Mouse (Mus musculus) ES-E14 (cell line): Measurements from ENCODE around the gene Unc79. TPM values are rescaled to one million over a fixed set of nuclear protein-coding genes. Genes with fewer than 3 reads are reported as not detected.

Experiments
- DNase-seq: peaks from one replicate; pipeline ENCODE4 v3.0.0-alpha.2; 2013; ENCODE audit warnings: low read depth, low spot score
- H3K27ac ChIP-seq: 2 replicates; pipeline ENCODE4 v1.5.1; 2012; ENCODE audit warnings: low read depth, mild to moderate bottlenecking, low read length, moderate library complexity, mixed read lengths; ENCODE audit not compliant: poor library complexity, insufficient read depth, severe bottlenecking
- H3K36me3 ChIP-seq: 2 replicates; pipeline ENCODE4 v1.6.1; 2012; ENCODE audit warnings: mild to moderate bottlenecking, low read length, moderate library complexity, mixed read lengths; ENCODE audit not compliant: control insufficient read depth, poor library complexity, insufficient read depth, severe bottlenecking
- H3K4me1 ChIP-seq, 2 experiments: fragments of 150-350 bp in 1 of 2; sonication (generic) in 1 of 2; 2 replicates each; pipeline ENCODE4 v1.6.1; 2012; ENCODE audit warnings: low read length in 2 of 2, mild to moderate bottlenecking in 1 of 2, mixed read lengths in 1 of 2; ENCODE audit not compliant: control insufficient read depth in 2 of 2, insufficient read depth in 2 of 2, poor library complexity in 1 of 2
- H3K4me3 ChIP-seq, 2 experiments: fragments of 150-350 bp in 1 of 2; sonication (generic) in 1 of 2; 2 replicates each; pipeline ENCODE4 v1.5.1; 2012; ENCODE audit warnings: low read length in 2 of 2, low read depth in 1 of 2, mild to moderate bottlenecking in 1 of 2, mixed read lengths in 1 of 2; ENCODE audit not compliant: insufficient read depth in 1 of 2, poor library complexity in 1 of 2, severe bottlenecking in 1 of 2
- H3K9ac ChIP-seq: 2 replicates; pipeline ENCODE4 v1.6.1; 2012; ENCODE audit warnings: low read depth, mild to moderate bottlenecking, low read length, mixed read lengths; ENCODE audit not compliant: poor library complexity, insufficient read depth, severe bottlenecking
- H3K9me3 ChIP-seq: fragments of 150-350 bp; sonication (generic); 2 replicates; pipeline ENCODE4 v1.6.1; 2012; ENCODE audit warnings: low read depth, mild to moderate bottlenecking, low read length; ENCODE audit not compliant: control insufficient read depth, insufficient read depth
- CHD2 ChIP-seq: IDR thresholded peaks from 2 replicates; pipeline ENCODE4 v1.6.1; 2014; ENCODE audit warnings: mild to moderate bottlenecking, low read depth, low read length, inconsistent platforms
- HCFC1 ChIP-seq: IDR thresholded peaks from 2 replicates; pipeline ENCODE4 v1.6.1; 2012; ENCODE audit warnings: low read length, inconsistent platforms, borderline replicate concordance; ENCODE audit not compliant: insufficient read depth
- MAFK ChIP-seq: IDR thresholded peaks from 2 replicates; pipeline ENCODE4 v1.6.1; 2014; ENCODE audit warnings: mild to moderate bottlenecking, low read depth, low read length, inconsistent platforms; ENCODE audit not compliant: insufficient read depth
- ZC3H11A ChIP-seq: IDR thresholded peaks from 2 replicates; pipeline ENCODE4 v1.6.1; 2012; ENCODE audit warnings: low read depth, mild to moderate bottlenecking, inconsistent platforms, low read length, borderline replicate concordance
- ZNF384 ChIP-seq: IDR thresholded peaks from 2 replicates; pipeline ENCODE4 v1.6.1; 2012; ENCODE audit warnings: low read depth, low read length, inconsistent platforms
- in situ Hi-C, 2 experiments: fragments of 600-800 bp; cut with MboI; formaldehyde crosslinking; loops; one replicate each; pipeline ENCODE4 v1.15.1; 2025; ENCODE audit warnings: low sequenced_read_pairs in 2 of 2, inconsistent platforms in 1 of 2; ENCODE audit not compliant: unreplicated experiment in 2 of 2
- total RNA-seq: library from RNA; depleted of rRNA; stranded (reverse); fragments of 300-350 nt; gene quantifications from 2 replicates; pipeline ENCODE4 v1.2.3, GENCODE M21; 2012

Gene Unc79
- total RNA-seq, 1 experiment, result 0.36 TPM

- in situ Hi-C loops, result no loop called here
- TF ChIP-seq ZC3H11A, result no peak
- no peak for TF ChIP-seq ZNF384
- TF ChIP-seq CHD2, result no peak
- TF ChIP-seq HCFC1, result no peak
- no peak for TF ChIP-seq MAFK
- Histone ChIP-seq H3K9me3 (no peaks in the 10 kb centered on the region), H3K27ac (no peak overlapping the region), H3K4me1 (no peaks in the 10 kb centered on the region), H3K36me3 (no peaks in the 10 kb centered on the region), H3K4me3 (no peak overlapping the region), H3K9ac (no peak overlapping the region)
- DNase-seq, result no peak
Measured at GRCm38 (mm10) chr12:102980584-102980983, 31.9 kb downstream of the Unc79 start.

DNA sequence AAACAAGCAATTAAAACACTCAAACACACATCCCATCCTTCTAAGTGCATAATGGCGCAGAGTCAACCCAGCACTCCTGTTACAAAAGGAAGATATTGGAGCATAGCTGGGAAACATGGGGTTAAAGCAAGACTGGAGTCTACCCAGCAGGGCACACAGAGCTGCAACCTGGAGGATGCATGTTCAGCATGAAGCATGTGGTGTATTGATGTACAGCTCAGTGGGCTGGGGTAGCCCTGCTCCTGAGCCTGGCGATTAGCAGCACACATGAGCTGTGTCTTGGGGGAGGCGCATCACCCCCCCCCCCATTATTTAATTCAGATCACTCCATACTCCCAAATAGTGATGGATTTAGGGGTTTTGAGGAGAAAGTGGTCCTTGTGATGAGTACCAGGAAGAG, 32.9 kb downstream of the Unc79 start:
- H3K27ac ChIP-seq, result no peak overlapping the region
- TF ChIP-seq ZNF384 (no peak), MAFK (no peak), CHD2 (no peak), HCFC1 (no peak), ZC3H11A (no peak)
- H3K4me3 ChIP-seq, result no peak overlapping the region
- in situ Hi-C loops, result no loop called here
- no peaks in the 10 kb centered on the region for H3K4me1 ChIP-seq
- no peaks in the 10 kb centered on the region for H3K36me3 ChIP-seq
- DNase-seq, result no peak
- H3K9ac ChIP-seq, result no peak overlapping the region
- no peaks in the 10 kb centered on the region for H3K9me3 ChIP-seq

DNA sequence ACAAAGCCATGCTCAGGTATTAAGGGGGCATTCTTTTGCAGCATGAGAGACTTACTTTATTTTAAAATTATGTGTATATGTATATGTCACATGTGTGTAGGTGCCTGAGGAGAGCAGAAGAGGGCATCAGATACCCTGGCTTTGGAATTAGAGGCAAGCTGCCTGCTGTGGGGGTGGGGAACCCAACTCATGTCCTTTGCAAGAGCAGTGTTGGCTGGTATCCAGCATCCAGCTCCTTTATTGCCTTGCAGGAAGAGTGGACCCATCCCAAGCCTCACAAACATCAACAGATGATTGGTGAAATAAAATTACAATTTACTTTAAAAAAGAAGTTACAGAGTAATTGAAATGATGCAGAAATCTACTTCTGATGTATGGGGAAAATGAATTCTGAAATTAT, 36.7 kb downstream of the Unc79 start:
- Histone ChIP-seq H3K4me3 (no peak overlapping the region), H3K4me1 (no peaks in the 10 kb centered on the region), H3K36me3 (no peaks in the 10 kb centered on the region), H3K9ac (no peak overlapping the region), H3K9me3 (no peaks in the 10 kb centered on the region), H3K27ac (no peak overlapping the region)
- no peak for DNase-seq
- in situ Hi-C loops, result no loop called here
- no peak for TF ChIP-seq MAFK
- no peak for TF ChIP-seq HCFC1
- no peak for TF ChIP-seq ZNF384
- TF ChIP-seq ZC3H11A, result no peak
- no peak for TF ChIP-seq CHD2

DNA sequence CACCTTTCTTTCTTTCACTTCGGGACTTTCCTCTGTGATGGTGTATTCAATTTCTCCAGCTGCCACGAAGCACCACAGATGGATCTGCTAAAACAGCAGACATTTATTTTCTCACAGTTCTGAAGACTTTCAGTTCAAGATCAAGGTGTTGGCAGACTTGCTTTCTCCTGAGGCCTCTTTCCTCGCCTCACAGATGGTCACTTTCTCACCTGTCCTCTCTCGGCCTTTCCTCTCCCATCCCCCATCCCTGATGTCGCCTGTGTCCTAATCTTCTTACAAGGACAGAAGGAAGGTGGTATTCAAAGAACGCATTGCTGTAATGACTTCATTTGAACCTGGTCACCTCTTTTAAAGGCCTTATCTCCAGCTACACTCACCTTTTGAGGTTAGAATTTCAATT, 39.1 kb downstream of the Unc79 start:
- Histone ChIP-seq H3K9ac (no peak overlapping the region), H3K4me3 (no peak overlapping the region), H3K4me1 (no peaks in the 10 kb centered on the region), H3K9me3 (no peaks in the 10 kb centered on the region), H3K36me3 (no peaks in the 10 kb centered on the region), H3K27ac (no peak overlapping the region)
- TF ChIP-seq HCFC1, result no peak
- no peak for TF ChIP-seq CHD2
- no peak for TF ChIP-seq ZC3H11A
- TF ChIP-seq MAFK, result no peak
- DNase-seq, result no peak
- in situ Hi-C loops, result no loop called here

DNA sequence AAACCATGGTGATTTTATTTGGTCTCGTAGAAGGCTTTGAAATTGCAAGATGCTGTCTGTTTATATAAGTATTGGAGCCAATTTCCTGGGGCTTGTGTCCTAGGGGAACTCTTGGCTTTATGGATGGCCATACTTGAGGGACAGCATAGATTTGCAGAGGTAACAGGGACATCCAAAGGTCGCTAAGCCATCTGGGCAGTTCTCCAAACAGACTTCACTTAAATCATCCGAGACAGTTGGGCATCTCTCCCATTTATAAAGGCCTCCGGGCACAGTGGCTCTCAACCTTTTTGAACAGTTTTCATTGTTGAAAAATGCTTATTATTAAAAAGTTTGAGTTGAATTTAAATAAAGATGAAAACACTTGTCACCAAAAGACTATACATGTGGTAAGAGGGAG, 59.8 kb downstream of the Unc79 start:
- Histone ChIP-seq H3K9me3 (no peaks in the 10 kb centered on the region), H3K27ac (no peak overlapping the region), H3K36me3 (no peaks in the 10 kb centered on the region), H3K4me1 (no peaks in the 10 kb centered on the region), H3K9ac (no peak overlapping the region), H3K4me3 (no peak overlapping the region)
- no peak for DNase-seq
- no peak for TF ChIP-seq ZNF384
- TF ChIP-seq ZC3H11A, result no peak
- TF ChIP-seq MAFK, result no peak
- in situ Hi-C loops, result no loop called here
